Mouse (Mus musculus): ENCODE results near the gene Gm10447. TPM values are rescaled to one million over a fixed set of nuclear protein-coding genes. Genes with fewer than 3 reads are reported as not detected.

Gene Gm10447
- polyA plus RNA-seq, 1 experiment from 2014 or later, result not detected

DNA sequence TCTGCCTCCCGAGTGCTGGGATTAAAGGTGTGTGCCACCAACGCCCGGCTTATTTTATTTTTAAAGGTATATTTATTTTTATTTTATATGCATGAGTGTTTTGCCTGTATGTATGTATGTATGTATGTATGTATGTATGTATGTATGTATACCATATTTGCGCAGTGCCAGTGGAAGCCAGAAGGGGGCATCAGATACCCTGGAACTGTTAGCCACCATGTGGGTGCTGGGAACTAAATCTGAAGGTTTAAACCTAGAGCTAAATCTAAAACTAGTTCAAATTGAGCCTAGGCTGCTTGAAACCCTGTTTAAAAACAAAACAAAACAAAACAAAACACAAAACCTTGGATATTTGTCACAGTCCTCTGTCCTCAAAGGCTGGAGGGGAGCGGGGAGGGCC lies 32.1 kb upstream of the Gm10447 start:
- H3K36me3 ChIP-seq, result no peaks in the 10 kb centered on the region
- H3K4me3 ChIP-seq, result no peak overlapping the region
- no peaks in the 10 kb centered on the region for H3K9me3 ChIP-seq
- WGBS, result 94% methylated on average over 5 of the region's 5 CpGs
- H3K27ac ChIP-seq, result no peak overlapping the region
- no peak overlapping the region for H3K9ac ChIP-seq
- peaks cover 9% of the 10 kb centered on the region for H3K4me1 ChIP-seq
- ATAC-seq (ENCODE audit: borderline replicate concordance, extremely low read depth, low FRiP score, low TSS enrichment), result no peak
- no peak overlapping the region for H3K4me2 ChIP-seq
- H3K27me3 ChIP-seq, result peaks cover 23% of the 10 kb centered on the region

DNA sequence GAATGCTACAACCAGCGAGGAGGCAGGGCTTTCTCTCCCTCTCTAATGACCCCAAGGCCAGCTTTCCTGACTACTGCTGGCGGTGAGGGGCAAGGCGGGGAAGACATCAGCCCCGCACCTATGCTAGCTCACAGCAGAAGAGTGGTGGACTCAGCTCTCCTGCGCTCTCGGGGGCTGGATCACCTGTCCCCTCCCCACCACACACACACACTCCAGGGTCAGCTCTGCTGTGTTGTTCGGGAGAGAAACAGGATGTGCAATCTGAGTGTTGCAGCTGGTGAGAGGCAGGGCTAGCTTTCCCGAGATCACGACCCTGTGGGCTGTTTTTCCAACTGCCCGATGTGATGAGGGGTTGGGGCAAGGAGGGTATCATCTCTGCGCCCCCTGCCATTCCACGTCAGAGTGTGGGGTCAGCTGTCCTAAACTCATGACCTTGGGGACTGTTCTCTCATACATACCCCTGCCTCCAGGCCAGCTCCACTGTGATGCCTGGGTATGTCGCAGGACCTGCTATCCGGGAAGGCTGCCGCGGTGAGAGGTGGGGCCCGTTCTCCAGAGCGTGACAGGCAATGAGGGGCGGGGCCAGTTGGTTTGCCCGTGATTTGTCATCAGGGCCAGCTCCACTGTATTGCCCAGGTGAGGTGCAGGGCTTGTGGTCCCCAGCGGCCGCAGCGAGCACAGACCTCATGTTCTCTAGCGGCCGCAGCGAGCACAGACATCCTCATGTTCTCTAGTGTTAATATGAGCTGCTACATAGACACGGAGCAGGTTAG lies 30.1 kb upstream of the Gm10447 start:
- 7% methylated on average over 27 of the region's 27 CpGs for whole genome bisulfite sequencing
- Histone ChIP-seq H3K9ac (no peak overlapping the region), H3K9me3 (no peaks in the 10 kb centered on the region), H3K4me3 (peak overlapping the region; percentile 17; the same call in 1 of the 2 replicates), H3K27ac (no peak overlapping the region), H3K4me1 (peaks cover 9% of the 10 kb centered on the region), H3K36me3 (no peaks in the 10 kb centered on the region), H3K4me2 (peak overlapping the region; percentile 51), H3K27me3 (peaks cover 29% of the 10 kb centered on the region)
- no peak; the same call in 1 of the 2 replicates for ATAC-seq (ENCODE audit: borderline replicate concordance, extremely low read depth, low FRiP score, low TSS enrichment)

DNA sequence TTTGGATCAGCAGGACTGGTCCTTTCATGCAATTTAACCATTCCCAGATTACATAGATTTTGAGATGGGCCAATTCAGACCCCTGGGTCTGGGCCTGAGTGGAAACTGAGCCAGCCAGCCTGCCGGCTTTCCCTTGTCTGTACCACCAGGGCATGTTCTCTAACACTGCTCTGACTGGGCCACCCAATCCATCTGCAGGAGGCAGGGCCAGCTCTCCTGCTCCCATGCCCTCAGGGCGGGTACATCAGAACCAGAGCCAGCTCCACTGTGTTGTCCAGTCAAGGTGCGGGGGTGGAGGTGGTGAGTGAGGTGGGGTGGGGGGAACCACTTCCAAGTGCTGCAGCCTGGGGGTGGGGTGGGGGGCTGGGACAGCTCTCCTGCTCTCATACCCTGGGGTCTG lies 29.4 kb upstream of the Gm10447 start:
- Histone ChIP-seq H3K27me3 (peaks cover 36% of the 10 kb centered on the region), H3K9ac (no peak overlapping the region), H3K4me3 (no peak overlapping the region), H3K36me3 (no peaks in the 10 kb centered on the region), H3K4me1 (peaks cover 9% of the 10 kb centered on the region), H3K9me3 (no peaks in the 10 kb centered on the region), H3K27ac (no peak overlapping the region), H3K4me2 (no peak overlapping the region)
- ATAC-seq (ENCODE audit: borderline replicate concordance, extremely low read depth, low FRiP score, low TSS enrichment), result no peak
- 58% methylated on average over 3 of the region's 3 CpGs for WGBS

DNA sequence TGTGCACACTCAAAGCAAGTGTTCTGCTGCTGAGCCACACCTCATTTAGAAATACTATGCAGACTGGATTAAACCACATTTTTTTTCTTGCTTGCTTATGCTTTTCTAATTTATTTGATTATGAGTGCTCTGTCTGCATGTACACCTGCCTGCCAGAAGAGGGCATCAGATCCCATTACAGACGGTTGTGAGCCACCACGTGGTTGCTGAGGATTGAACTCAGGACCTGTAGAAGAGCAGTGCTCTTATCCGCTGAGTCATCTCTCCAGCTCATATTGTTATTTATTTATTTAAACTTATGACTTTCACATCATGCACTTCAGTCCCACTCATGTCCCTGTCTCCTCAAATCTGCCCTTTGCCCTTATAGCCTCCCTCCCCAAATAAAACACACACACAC lies 28.8 kb upstream of the Gm10447 start:
- WGBS, result 44% methylated on average over 3 of the region's 3 CpGs
- H3K36me3 ChIP-seq, result no peaks in the 10 kb centered on the region
- no peak overlapping the region for H3K27ac ChIP-seq

DNA sequence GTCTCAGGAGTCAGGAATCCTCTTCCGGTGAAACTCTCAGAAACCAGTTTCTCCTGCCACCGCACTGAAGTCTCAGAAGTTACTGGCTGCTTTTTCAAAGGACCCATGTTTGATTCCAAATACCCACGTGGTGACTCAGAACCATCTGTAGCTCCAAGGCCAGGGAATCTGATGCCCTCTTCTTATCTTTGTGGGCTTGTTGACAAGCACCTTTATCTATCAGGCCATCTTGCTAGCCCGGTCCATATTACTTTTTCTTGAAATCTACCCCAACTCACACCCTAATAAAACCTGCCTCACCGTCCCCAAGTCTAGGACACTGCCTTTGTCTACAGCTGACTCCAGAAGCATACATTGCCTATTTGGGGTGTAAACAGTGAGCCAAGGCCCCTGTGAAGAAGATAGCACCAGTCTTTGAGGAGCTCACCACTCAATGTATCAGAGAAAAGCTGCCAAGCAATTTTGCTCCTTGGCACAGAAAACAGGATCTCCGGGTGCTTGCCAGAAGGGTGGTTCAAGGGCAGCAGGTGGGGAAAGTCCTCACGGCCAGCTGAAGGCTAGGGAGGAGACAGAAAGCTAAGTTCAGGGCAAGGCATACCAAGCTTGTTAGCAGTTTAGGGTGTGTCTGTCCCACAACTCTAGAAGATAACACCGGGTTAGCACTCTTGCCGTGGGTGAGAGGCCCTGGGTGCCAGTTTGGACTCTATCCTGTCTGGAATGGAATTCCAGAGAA lies 26.4 kb upstream of the Gm10447 start:
- Histone ChIP-seq H3K4me1 (peaks cover 27% of the 10 kb centered on the region), H3K9ac (no peak overlapping the region), H3K27me3 (peaks cover 66% of the 10 kb centered on the region), H3K36me3 (no peaks in the 10 kb centered on the region), H3K4me3 (no peak overlapping the region), H3K4me2 (no peak overlapping the region), H3K27ac (no peak overlapping the region), H3K9me3 (no peaks in the 10 kb centered on the region)
- 49% methylated on average over 9 of the region's 9 CpGs for WGBS
- ATAC-seq (ENCODE audit: borderline replicate concordance, extremely low read depth, low FRiP score, low TSS enrichment), result peak; percentile 26; the same call in 1 of the 2 replicates

More for the DNA sequence above, 28.8 kb upstream of the Gm10447 start:
- H3K4me3 ChIP-seq, result no peak overlapping the region
- no peaks in the 10 kb centered on the region for H3K9me3 ChIP-seq
- peaks cover 42% of the 10 kb centered on the region for H3K27me3 ChIP-seq
- H3K4me2 ChIP-seq, result no peak overlapping the region
- peaks cover 9% of the 10 kb centered on the region for H3K4me1 ChIP-seq
- no peak overlapping the region for H3K9ac ChIP-seq
- no peak for ATAC-seq (ENCODE audit: borderline replicate concordance, extremely low read depth, low FRiP score, low TSS enrichment)

DNA sequence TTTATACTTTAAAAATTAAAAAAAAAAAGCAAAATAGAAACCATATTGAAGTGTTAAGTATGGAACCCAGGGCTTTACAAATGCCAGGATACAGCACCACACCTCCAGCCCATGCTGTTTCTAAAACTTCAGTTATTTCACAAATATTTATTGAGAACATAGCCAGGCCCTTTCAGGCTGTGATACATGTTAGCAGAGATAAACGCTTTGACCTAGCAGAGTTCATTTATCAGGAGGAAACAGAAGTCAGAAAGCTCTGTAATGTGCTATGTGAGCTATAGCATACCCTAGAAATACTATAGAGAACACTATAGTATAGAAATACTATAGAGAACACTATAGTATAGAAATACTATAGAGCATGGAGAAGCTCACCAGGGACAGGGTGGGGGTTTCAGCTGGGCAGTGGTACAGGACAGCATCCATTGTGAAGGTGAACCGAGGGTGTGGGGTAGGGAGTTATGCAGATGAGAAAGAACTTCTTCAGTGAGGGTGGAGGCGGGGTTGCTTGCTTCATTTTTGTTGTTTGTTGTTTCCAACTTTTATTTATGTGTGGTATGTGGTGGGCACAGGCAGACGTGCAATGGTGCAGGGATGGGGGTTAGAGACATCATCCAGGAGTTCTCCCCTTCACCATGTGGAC lies 24.3 kb upstream of the Gm10447 start:
- 66% methylated on average over 4 of the region's 4 CpGs for WGBS
- Histone ChIP-seq H3K36me3 (no peaks in the 10 kb centered on the region), H3K4me2 (no peak overlapping the region), H3K9ac (no peak overlapping the region), H3K27me3 (peaks cover 67% of the 10 kb centered on the region), H3K4me3 (no peak overlapping the region), H3K9me3 (no peaks in the 10 kb centered on the region), H3K27ac (no peak overlapping the region), H3K4me1 (peaks cover 18% of the 10 kb centered on the region)
- ATAC-seq (ENCODE audit: borderline replicate concordance, extremely low read depth, low FRiP score, low TSS enrichment), result no peak

DNA sequence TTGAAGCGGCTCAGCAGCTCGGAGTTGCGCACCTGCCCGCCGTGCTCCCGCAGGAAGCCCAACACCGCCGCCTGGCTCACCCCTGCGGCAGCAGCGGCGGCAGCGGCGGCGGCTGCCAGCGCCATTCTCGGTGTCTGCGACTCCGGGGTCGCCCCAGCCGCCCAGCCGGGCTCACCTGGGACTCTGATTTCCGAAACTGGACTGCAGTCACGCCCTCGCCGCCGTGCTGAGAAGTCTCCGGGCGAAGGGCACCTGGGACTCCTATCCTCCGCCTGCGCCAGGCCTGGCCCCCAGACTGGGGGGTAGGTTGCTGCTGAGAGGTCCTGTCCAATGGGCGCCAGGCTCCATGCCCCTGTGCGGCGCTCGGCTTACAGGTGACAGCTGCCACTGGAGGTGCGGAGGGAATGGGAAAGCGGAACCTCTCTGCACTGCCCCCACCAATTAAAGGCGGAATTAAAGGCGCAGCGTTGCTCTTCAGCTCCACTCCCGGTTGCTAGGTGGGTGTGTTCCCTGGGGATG lies 22.9 kb upstream of the Gm10447 start, which contains the start of the genes Gm9945 and Sowaha:
Gm9945 (plus strand) TSS at position 384 of the 519 bp plus-strand sequence.
Sowaha (minus strand) TSS at position 492 of the 519 bp plus-strand sequence.
- Histone ChIP-seq H3K36me3 (no peaks in the 10 kb centered on the region), H3K27ac (no peak within 1 kb of the TSS), H3K9me3 (no peaks in the 10 kb centered on the region), H3K9ac (no peak within 1 kb of the TSS), H3K4me1 (peaks cover 18% of the 10 kb centered on the region), H3K27me3 (peaks cover 76% of the 10 kb centered on the region), H3K4me2 (peak within 1 kb of the TSS; percentile 65), H3K4me3 (peak within 1 kb of the TSS; percentile 36)
- ATAC-seq (ENCODE audit: borderline replicate concordance, extremely low read depth, low FRiP score, low TSS enrichment), result 0 out of 2 replicates have a peak, but pooled peaks have one; percentile 33
- 4% methylated on average over 40 of the region's 40 CpGs for WGBS

DNA sequence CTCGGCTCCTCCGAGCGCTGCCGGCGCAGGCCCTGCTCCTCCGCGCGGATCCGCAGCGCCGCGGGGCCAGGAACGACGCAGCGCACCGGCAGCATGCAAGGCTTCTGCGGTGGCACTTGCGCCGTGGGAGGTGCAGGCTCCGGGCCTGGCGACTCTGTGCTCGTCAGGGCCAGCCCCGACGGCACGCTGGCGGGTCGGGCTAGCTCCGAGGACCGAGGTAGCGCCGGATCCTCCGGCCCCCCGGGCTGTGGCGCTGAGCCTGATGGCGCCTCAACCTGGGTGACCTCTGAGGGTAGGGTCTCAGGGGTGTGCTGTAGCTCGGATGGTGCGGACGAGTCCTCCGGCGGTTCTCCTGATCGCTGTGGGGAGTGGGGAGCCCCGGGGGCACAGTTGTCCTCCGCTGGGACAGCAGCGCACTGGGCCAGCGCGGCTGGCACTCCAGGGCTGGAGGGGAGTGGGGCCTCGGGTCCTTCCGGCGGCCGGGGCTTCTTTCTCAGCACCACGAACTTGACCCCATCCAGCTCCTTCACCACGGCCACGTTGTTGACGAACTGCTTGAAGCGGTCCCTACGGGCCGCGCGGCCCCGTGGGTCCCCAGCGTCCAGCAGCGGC lies 22.4 kb upstream of the Gm10447 start:
- H3K4me3 ChIP-seq, result peak overlapping the region; percentile 36
- H3K4me1 ChIP-seq, result peaks cover 18% of the 10 kb centered on the region
- WGBS, result 1% methylated on average over 61 of the region's 62 CpGs
- peaks cover 82% of the 10 kb centered on the region for H3K27me3 ChIP-seq
- H3K9ac ChIP-seq, result no peak overlapping the region
- peak; percentile 35 for ATAC-seq (ENCODE audit: borderline replicate concordance, extremely low read depth, low FRiP score, low TSS enrichment)
- peak overlapping the region; percentile 65 for H3K4me2 ChIP-seq
- no peaks in the 10 kb centered on the region for H3K36me3 ChIP-seq
- no peaks in the 10 kb centered on the region for H3K9me3 ChIP-seq
- no peak overlapping the region for H3K27ac ChIP-seq

DNA sequence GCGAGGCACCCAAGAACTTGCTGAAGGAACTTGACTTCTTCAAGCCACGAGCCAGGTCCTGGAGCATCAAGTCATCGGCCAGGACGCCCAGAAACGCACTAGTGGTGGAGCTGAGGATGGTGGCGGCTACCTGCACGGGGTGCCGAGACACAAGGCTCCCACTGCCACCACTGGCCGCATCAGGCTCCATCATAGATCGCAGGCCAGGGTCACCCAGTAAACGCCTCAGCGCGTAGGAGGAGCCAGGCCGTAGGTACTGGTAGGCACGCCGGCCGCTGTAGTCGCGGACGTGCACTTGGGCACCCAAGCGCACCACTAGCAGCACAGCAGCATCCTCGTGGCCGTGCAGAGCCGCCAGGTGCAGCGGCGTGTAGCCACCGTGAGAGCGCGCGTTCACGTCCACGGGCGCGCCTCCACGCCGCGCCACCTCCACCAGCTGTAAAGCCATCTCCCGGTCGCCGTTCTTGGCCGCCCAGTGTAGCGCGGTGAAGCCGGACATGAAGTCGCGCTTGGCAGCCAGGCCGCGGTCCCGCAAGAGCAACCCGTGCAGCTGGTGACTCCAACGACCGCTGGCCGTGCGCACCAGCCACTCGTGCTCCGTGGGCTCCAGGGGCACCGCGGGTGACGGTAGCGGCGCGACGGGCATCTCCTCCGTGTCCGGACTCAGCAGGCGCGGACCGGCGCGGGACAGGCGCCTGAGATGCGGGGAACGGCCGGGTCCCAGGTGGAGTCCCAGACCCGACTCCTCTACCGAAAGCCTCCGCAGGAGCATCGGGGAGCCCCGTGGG lies 21.7 kb upstream of the Gm10447 start:
- H3K4me3 ChIP-seq, result peak overlapping the region; percentile 36
- peaks cover 89% of the 10 kb centered on the region for H3K27me3 ChIP-seq
- H3K36me3 ChIP-seq, result no peaks in the 10 kb centered on the region
- peak; percentile 32; the same call in 1 of the 2 replicates for ATAC-seq (ENCODE audit: borderline replicate concordance, extremely low read depth, low FRiP score, low TSS enrichment)
- no peaks in the 10 kb centered on the region for H3K9me3 ChIP-seq
- peak overlapping the region; percentile 65 for H3K4me2 ChIP-seq
- 4% methylated on average over 76 of the region's 79 CpGs for WGBS
- H3K9ac ChIP-seq, result no peak overlapping the region
- peaks cover 18% of the 10 kb centered on the region for H3K4me1 ChIP-seq
- no peak overlapping the region for H3K27ac ChIP-seq

DNA sequence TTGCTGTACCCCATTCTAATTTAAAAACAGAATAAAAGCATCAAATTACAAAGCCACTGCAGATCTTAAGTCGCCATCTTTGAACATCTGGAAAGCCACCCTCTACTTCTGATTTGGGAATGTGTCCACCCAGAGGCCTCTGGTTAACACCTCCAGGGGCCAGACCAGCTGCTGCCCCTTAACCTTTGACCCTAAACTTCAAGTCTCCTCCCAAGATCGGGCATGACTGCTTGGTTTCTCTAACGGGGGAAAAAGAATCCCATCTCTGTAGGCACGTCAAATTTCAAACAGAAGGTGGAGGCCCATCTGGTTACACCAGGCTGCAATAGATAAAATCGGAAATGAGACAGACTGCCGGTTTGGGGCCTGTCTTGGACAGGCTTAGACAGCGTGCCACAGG lies 20.9 kb upstream of the Gm10447 start:
- 37% methylated on average over 7 of the region's 7 CpGs for WGBS
- no peak for ATAC-seq (ENCODE audit: borderline replicate concordance, extremely low read depth, low FRiP score, low TSS enrichment)

DNA sequence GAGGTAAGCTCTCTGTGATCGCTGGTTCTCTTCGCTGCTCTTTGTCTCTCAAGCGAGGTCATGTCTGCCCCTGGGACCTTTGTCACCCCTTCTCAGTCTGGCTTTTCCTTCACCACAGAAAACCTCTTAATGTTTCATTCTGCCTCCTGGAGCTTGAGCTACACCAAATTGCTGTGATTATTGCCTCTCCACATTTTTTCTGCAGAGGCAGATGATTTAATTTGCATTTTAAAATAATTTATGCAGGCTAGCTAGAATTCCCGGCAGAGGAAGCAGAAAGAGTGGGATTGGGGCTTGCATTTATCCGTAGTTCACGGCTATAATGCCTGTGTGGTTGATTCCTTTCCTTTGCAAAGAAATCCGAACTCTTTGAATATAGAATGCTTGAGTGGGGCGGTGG lies 18.7 kb upstream of the Gm10447 start:
- Histone ChIP-seq H3K9ac (no peak overlapping the region), H3K36me3 (no peaks in the 10 kb centered on the region), H3K27me3 (peaks cover 90% of the 10 kb centered on the region), H3K4me2 (no peak overlapping the region), H3K4me3 (no peak overlapping the region), H3K27ac (no peak overlapping the region), H3K4me1 (peaks cover 18% of the 10 kb centered on the region), H3K9me3 (no peaks in the 10 kb centered on the region)
- 21% methylated on average over 8 of the region's 8 CpGs for WGBS
- no peak for ATAC-seq (ENCODE audit: borderline replicate concordance, extremely low read depth, low FRiP score, low TSS enrichment)

More for the DNA sequence above, 20.9 kb upstream of the Gm10447 start:
- peaks cover 18% of the 10 kb centered on the region for H3K4me1 ChIP-seq
- H3K9me3 ChIP-seq, result no peaks in the 10 kb centered on the region
- H3K27ac ChIP-seq, result no peak overlapping the region
- no peak overlapping the region for H3K4me3 ChIP-seq
- no peak overlapping the region for H3K4me2 ChIP-seq
- no peak overlapping the region for H3K9ac ChIP-seq
- H3K36me3 ChIP-seq, result no peaks in the 10 kb centered on the region
- H3K27me3 ChIP-seq, result peaks cover 94% of the 10 kb centered on the region

All from lung, embryonic 15.5 days (tissue).